Mouse (Mus musculus): ENCODE measurements around the gene Smg8.
A peak's percentile ranks its signal among the peaks of the same experiment; 100 is the strongest.
"Not testable (repeated sequence)": the region's sequence is repeated elsewhere in the genome, so short reads cannot be mapped to it uniquely, and the experiment has no call there.

Gene Smg8

DNA sequence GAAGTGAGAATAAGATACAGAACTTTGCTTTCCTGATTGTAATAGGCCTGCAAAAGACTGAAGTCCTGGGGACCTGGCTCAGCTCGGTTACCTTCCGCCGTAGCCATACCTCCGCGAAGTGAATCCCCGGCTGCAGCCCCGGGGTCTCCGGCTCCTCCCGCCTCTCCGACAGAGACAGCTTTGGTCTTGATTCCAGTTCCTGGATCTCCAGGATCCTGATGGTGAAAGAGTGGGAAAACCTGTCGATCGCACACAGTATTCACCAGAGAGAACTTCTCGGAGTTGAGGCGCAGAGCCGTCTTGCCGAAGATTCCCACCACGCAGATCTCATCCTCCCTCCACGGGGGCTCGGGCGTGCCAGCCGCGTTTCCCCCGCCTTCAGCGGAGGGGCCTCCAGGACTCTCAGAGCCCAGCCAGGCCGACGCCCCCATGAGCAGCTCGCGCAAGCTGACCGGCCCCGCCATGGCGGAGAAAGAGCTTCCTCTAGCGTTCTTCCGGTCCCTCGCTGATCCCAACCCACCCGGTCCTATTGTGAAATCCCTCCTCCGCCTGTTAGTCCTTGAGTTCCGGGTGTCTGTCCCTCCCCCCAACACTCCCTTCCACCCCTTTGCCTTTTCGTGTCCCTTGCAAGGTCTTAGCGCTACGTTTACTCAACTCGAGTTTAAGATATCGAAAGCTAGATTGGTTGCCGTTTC is at the start of gene Smg8:
Smg8 (minus strand) TSS at position 485 of the 695 bp plus-strand sequence.
- peak; percentile 92 for DNase-seq

DNA sequence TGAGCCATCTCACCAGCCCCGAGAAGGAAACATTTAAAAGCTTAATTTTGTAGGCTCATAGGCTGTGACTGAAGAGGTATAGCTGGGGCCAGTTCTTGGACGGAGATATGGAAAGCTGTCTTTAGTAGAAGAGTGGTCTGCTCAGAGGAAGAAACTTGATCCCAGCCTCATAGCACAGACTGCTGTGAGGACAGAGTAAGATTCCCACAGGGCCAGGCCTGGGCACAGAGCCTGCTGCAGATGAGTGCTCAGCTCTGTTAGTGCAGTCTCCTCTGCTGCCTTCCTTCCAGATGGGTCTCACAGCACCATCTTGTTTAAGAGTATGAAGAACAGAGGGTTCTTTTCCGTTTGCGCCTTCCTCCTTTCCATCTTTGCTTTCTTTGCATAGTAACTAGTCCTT is 49.7 kb upstream of the Smg8 start:
- DNase-seq, result no peak

DNA sequence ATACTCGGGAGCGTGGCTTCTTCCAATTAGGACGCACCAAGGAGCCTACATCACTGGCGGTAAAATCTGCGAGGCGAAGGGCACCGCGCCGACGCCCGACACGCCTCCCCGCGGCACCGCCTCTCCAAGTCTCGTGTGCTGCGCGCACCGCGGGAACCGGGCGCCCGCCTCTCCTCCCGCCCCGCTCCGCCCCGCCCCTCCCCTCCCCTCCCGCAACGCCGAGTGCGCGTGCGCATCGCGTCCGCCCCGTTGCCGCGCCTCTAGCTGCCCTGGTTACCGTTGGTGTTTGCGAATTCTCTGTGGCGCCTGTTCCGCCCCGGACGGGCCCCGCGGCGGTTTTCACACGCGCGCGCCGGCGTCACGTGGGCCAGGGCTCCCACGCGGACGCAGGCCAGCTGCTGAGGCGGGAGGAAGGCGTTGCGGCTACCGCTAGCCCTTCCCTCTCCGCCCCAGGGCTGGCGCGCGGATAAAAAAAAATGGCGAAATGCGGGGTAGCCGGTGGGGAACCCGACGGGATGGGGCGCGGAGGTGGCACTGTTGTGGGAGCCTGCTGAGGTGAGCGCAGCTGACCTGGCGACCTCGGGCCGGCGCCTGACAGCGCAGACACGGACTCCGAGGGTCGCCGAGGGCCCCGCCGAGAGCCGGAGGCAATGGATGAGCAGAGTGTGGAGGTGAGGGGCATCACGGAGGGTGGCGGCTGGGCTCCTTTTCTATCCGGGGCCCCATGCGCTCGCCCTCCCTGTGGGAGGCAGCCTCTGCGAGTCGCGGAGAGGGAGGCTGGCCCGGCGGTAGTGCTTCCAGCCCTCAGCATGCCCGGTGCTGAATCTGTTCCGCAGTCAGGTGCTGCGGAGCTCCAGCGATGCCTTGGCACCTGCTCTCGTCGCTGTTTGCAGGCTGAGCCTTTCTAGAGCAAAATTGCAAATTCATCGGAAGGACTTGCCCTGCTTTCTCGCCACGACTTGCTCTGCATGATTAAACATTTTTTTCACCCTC is 40.5 kb upstream of the Smg8 start, which contains the start of gene Trim37:
Trim37 (plus strand) TSS at position 254 of the 993 bp plus-strand sequence.
- DNase-seq, result peak; percentile 89

DNA sequence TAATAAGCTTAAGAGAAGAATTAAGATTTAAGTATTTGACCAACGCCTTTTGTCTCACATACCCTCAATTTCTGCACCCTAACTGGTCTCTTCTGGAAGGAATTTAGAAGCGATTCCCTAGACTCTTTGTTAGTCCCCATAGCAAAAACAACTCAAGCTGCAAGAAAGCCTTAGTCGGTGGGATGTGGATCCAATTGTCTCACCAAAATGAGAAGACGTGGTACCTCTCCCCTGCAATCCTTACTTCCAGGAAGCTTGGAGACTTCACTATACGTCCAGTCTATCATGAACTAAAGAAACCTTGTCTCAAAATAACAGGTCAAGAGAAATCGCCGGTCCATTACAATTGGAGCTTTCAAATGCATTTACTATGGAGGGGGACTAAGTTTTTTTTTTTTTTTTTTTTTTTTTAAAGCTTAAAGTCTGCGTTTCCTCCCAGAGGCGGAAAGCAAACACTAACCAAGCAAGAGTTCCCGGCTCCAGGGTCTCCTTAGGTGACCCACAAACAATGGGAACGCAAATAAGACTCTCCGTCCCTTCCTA is 39.8 kb upstream of the Smg8 start:
- DNase-seq, result no peak

DNA sequence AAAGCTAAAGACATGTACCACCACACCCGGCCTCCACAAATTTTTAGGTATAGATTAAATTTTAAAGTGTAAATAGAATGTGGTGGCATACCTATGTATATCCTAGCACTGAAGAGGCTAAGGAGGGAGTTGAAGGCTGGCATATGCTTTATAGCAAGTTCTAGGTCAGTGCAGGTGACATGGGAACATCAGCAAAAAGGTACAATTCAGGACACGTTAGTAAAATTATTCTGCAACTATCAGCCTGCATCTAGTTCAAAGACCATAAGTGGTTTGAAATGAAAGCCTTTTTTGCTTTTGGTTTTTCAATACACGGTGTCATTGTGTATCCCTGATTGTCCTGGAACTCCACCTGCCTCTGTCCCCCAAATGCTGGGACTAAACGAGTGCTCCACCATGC is 39.0 kb upstream of the Smg8 start:
- no peak for DNase-seq

DNA sequence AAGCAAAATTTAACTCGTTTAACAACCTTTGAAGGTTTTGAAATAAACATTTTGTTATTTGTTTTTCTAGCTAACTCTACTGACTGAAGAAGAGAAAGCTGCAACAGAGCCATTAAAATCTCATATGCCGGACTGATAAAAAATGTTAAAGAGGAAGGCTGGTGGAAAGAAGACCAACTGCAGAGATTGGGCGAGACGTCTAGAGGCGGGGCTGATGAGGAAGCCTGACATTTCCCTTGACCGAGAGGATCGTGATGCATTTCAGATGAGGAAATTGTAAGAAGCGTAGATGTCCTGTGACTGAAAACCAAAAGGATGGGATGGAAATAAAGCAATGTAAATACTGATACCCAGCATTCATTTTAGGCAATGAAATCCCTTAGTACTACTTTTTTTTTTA is 35.3 kb upstream of the Smg8 start:
- no peak for DNase-seq

DNA sequence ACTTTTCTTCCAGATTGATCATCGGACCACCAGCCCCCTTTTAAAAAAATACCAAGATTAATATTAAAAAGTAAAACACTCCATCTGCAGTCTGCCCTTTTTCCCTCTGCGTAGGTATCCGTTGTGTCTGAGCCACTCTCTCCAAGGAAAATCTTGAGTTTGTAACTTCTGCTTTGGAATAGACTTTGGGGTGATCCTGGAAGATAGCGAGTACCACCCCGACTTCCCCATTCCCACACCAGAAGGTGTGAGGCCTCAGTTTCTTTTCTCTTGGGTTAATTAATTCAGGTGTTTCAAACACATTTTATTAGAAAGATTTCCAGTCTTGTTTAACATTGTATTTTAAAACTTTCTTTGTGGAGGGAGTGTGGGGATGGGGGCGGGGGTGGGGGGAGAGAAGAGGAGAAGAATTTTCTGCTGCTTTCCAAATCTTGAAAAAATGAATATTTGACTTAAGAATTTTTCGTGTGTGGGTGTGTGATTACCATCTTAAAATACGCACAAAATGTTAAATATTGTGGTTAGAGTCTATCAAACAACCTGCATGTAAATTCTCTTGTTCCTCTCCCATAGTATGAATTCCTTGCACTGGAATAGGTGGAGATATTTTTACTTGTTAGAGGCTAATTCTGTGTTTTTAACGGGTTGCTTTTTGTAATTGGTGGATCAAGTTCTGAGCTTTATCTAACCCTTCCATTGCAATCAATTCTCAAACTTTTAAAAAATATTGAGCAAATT is 23.8 kb upstream of the Smg8 start:
- DNase-seq, result no peak

DNA sequence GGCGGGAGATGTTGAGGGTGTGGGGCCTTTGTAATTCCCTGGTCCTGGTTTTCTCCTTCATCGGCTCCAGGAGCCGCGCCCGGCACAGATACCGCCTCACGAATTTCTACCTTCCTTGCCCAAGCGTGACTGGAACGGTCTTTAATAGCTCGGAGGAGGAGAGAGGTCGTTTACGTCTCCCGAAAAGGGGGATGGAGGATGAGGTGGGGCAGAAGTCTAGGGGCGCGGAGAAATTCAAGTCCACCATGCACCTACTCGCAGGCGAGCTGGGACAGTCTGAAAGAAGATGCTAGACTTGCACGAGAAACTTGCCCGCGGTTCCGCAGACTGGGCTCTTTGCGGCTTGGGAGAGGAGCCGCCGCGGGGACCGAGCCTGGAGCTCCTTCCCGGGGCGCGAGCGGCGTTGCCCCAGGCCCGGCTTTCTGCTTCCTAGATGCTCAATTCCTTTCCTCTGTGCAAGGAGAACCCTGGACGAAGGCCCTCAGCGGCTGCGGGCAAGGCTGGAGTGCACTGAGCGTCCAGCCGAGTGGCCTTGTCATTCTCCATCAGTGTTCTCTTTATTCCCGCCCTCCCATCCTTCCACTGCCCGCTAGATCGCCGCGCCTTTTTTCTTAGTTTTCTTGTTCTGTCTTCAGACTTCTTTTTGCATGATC is 23.1 kb upstream of the Smg8 start:
- no peak for DNase-seq

DNA sequence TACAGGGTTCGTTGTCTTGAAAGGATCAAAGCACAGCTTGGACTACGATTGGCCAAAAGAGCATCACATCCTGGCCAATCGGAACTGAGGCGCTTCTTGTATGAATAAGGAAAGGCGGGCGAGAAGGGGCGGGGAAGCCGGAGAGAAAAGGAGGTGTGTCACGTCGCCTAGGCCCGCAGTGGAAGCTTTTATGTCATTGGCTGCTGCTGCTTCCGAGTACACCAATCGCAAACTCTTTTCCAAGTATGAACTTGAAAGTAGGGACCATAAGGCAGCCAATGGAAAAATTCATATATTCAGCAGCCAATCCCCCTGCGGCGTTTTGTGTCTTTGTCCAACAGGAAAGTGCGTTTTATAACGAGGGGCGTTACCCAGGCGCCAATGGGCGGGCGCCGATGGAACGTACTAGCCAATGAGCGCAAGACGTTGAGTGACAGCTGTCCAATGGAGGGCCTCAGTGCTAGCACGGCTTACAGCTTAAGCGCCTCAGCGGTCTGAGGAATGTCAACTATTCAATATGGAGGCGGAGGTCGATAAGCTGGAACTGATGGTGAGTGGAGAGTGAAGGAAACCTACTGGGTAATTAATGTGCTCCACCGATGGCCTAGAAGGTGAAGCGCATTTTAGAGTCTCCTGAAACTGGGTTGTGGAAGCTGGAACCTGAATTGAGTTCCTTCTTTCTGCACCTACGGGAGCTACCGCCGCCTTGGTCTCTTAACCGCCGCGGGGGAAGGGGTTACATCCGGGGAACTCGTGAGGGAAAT is 22.4 kb upstream of the Smg8 start, which contains the start of gene Ska2:
Ska2 (plus strand) TSS at position 480 of the 764 bp plus-strand sequence.
- DNase-seq, result peak; percentile 99

DNA sequence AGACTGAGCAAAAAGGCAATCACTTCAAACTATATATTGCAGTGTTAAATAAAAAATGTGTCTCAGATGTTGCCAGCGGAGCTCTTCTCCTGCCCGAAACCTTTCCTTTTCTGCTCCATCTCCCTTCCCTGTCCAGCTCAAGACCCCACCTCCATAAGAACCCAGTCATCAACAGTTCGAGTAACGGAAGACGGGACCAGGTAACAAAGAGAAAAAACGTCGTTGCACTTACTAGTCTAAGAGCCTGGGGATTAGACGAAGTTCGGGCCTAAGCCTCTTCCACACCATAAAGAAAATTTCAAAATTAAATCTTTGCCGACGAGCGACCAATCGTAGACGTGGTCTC is 21.8 kb upstream of the Smg8 start, which contains the start of gene Prr11:
Prr11 (minus strand) TSS at position 300 of the 346 bp plus-strand sequence.
- DNase-seq, result no peak

DNA sequence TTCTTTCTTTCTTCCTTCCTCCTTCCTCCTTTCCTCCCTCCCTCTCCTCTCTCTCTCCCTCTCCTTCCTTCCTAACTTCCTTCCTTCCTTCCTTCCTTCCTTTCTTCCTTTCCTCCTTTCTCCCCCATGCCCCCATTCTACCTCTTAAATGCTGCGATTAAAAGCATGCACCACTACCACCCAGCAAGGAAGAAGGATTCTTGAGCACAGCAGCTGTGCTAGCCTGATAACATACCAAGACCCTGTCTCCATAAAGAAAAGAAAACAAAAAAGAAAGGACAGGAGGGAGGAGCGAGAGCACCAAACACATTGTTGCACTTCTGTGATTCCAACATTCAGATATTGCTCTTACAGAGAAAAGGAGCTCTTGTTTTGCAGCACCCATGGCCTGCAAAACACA is 568 bp upstream of the Smg8 start:
- no peak for DNase-seq

DNA sequence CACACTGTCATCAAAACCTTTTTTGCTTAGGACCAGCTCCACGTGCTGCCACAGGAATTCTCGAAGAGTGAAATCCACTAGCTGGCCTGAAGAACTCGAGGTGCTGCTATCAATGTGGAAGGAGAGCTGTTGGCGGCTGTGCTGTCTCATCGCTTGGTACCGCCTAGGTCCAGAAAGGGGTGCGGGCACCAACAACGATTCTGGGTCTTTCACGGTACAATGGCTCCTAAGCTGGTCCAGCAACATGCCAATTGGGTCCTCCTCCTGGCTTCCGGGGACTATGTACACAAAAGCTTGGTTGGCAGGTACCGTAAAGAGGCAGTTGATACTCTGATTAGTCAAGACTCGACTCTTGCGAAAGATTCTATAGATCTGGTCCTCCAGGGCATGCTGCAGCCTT is 1.1 kb downstream of the Smg8 start:
- no peak for DNase-seq

DNA sequence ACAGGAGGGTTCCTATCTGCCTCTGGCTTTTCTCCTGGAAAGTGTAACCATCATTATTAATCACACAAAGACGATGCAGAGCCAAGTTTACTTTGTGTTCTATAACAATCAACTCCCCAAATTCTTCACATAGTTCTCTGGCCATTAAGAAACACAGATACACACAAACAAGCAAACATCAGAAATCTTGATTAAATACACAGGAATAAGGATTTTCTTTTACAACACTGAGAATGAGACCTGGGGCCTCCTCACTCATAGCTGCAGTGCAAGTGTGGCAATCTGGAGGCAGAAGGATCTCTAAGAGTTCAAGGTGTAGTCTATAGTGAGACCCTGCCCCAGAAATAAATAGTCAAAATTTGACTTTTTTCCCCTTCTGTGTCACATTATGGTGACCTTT is 2.9 kb downstream of the Smg8 start:
- DNase-seq, result no peak

DNA sequence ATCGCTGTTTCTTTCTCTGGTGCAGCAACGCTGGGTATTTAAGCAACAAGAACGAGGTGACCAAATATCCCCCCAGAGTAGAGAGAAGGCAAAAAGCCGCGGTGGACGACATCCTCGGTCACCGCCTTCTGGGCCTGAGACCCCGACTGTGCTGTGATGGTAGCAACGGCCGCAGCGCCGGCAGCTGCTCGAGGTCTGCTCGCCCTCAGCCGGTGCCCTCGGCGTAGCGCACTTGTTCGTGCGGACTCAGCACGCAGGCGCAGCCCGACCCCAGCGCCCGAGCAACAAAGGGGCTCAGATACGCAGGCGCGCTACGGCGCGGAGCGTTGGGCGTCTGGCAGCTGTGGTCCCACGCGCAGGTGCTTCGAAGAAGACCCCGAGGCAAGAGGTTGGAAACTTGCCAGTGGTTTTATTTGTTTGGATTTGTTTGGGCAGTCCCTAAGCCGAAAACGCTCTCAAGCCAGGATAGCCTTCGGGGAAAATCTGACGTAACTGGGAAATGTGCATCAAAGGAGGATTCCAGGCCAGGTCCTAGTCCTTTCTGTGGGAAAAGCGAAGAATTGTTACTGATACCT is 12.6 kb downstream of the Smg8 start, which contains the start of gene Gdpd1:
Gdpd1 (minus strand) TSS at position 197 of the 575 bp plus-strand sequence.
- DNase-seq, result peak; percentile 92

DNA sequence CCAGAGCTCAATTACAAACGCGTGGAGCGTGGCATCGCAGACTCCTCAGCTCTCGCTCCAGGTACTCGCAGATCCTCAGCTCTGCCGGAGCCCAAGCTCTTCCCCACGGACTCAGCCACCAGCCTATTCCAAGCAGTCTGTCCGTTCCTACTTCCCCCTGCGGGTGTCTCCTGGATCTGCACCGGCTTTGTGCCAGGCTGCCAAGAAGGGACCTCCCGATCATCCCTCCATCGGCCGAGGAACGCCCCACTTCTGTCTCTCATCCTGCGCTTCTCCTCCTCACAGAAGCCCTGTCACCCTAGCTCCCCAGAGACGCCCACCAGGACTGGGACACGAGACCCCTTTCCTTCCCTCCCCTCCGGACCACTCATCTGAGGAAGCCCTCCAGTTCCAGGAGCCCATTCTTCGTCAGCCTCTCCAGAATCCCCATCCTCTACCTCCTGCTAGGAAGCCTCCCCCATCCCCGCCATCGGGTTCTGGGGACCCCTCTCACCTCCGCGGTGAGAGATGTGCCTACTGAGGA is 13.2 kb downstream of the Smg8 start:
- DNase-seq, result peak; percentile 82

DNA sequence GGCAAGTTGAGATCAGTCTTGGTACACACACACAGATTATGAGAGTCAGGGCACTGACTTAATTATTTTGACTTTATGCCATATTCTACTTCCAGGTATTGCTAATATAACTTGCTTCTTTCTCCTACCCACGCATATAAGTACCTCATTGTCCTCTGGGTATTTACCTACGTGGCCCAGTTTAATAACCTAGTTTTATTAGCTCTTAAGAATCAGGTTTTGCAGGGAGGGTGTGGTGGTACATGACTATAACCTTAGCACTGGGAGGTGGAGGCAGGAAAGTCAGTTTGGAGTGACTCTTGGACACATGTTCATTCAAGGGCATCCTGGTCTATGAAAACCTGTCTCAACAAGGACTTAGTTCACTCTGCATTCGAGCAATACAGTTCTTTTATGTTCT is 24.5 kb downstream of the Smg8 start:
- DNase-seq, result no peak

DNA sequence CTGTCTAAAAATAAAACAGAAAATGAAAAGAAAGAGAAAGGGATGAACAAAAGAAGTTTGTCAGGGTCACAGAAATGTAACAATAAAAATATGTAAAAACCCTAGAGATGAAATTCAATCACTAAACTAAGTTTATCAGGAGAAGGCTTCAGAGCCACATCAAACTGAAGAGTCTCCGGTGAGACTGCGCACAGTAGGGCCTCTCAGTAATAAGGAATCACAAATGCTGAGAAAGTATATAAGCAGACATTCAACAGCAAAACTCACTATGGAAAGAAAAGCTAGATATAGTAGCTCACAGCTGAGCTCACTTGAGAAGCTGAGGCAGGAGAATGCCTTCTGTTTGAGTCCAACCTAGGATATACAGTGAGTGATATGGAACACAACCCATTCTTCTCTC is 26.2 kb downstream of the Smg8 start:
- DNase-seq, result no peak

DNA sequence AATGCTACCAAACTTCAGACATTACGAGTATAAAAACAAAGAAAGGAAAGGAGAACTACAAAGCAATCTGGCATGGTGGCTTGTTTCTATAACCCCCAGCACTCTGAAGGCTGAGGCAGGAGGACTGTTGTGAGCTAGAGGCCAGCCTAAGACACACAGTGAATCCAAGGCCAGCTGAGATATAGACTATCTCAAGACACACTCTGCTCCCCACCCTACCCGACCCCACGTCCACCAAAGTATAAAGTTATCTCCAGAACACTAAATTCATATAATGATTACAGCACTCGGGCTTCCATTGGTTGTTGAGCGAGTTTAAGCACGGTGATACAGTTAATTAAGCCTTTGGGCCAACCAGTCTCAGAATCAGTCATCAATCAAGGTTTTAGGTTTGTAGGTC is 30.3 kb downstream of the Smg8 start:
- DNase-seq, result no peak

DNA sequence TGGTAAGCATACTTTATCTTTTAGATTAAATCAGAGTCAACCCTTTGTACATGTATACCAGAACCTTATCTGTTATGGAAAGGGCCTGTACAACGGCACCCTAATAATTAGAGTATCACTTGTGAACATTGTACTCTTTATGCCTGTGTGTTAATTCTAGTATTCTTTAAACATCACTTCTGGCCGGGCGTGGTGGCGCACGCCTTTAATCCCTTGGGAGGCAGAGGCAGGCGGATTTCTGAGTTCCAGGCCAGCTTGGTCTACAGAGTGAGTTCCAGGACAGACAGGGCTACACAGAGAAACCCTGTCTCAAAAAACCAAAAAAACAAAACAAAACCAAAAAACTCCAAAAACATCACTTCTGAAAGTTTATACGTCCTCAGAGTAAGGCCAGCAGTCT is 37.7 kb downstream of the Smg8 start:
- DNase-seq, result not testable (repeated sequence)

DNA sequence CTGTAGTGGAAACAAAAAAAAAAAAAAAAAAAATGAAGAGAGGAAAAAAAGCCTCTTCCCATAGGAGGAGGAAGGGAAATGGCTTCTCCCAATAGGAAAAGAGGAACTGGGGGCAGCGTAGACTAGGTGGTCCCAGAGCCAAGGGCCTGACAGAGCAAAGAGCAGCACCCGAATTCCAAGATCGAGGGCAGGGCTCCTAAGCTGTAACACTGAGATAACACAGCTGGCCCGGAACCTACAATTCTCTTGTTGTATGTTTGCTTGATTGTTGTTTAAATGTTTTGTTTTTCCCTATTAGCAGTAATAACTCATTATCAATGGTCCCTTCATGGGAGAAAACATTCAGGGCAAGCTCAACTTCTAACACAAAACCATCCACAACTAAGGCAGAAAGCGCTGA is 39.6 kb downstream of the Smg8 start:
- DNase-seq, result no peak

DNA sequence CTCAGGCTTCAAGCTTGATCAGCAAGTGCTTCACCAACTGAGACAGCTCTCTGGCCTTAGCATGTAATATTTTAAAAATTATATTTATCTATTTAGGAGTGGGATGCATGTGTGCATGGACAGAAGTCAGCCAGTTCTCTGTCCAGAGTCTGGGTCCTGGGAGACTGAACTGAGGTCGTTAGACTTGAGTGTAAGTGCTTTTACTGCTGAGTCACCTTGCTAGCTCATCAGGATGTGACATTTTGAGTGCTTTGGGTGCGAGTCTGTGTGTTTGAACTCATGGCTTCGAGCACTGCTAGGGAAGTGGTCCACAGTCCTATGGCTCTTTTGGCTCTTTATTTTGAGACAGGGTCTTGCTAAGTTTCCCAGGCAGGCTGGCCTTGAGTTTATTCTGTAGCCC is 43.5 kb downstream of the Smg8 start:
- no peak for DNase-seq
